Mouse (Mus musculus): ENCODE measurements around the gene Gm10663. TPM values are rescaled to one million over a fixed set of nuclear protein-coding genes. Genes with fewer than 3 reads are reported as not detected.
A peak's percentile ranks its signal among the peaks of the same experiment; 100 is the strongest.

The Gm10663 gene
- polyA plus RNA-seq, 1 experiment from 2014 or later: not detected

DNA sequence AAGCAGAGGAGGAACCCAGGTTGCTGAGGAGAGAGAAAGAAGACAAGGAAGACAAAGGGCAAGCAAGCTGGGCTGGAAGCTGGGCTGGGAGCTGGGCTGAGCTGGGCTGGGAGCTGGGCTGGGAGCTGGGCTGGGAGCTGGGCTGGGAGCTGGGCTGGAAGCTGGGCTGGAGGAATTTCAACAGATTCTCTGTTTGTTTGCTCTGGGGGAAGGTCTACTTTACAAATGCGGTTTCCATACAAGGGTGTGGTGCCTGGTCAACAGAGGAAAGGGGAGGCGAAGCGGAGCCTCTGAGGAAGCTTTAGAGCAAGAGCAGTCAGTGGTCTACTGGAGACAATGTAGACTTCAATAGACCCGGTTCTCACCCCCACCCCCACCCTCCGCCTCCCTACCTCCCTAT lies 28.3 kb upstream of the Gm10663 start:
- H3K4me2 ChIP-seq: peak overlapping the region; percentile 21; the same call in 1 of the 2 replicates
- no peak overlapping the region for H3K4me3 ChIP-seq (ENCODE audit: low read depth, low read length)
- WGBS: 31% methylated on average over 5 of the region's 5 CpGs
- ATAC-seq (replicated peaks; ENCODE audit: low FRiP score): peak; percentile 49; the same call in 1 of the 2 replicates
- no peaks in the 10 kb centered on the region for H3K9me3 ChIP-seq (ENCODE audit: control insufficient read depth, low read length)
- no peaks in the 10 kb centered on the region for H3K4me1 ChIP-seq (replicated peaks; ENCODE audit: control insufficient read depth, insufficient read depth, low read length)
- H3K9ac ChIP-seq (ENCODE audit: low read depth, low read length): no peak overlapping the region
- H3K27ac ChIP-seq (ENCODE audit: low read depth, low read length): peak overlapping the region; percentile 28; the same call in 1 of the 2 replicates
- H3K27me3 ChIP-seq (replicated peaks; ENCODE audit: control insufficient read depth, insufficient read depth, low read length): no peaks in the 10 kb centered on the region
- no peaks in the 10 kb centered on the region for H3K36me3 ChIP-seq (ENCODE audit: control insufficient read depth, insufficient read depth, low read length)
- DNase-seq (ENCODE audit: low spot score): no peak

DNA sequence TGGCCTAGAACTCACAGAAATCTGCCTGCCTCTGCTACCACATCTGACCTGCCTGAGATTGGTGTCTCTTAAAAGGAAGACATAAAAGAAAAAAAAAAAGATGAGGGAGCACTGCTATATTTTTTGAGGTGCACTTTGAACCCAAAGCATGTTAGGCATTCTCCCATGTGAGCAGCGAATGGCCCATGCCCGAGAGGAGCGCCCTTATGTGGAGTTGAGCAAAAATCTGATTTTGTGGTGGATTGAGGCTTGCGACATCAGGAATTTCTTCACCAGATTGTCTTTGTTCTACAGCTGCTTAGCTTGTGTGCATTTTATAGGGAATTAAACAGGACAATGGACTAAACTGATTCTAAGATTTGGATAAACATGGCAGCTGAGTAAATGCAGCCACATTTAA lies 27.6 kb upstream of the Gm10663 start:
- Histone ChIP-seq H3K4me2 (no peak overlapping the region), H3K4me1 (replicated peaks; ENCODE audit: control insufficient read depth, insufficient read depth, low read length) (no peaks in the 10 kb centered on the region), H3K36me3 (ENCODE audit: control insufficient read depth, insufficient read depth, low read length) (no peaks in the 10 kb centered on the region), H3K9ac (ENCODE audit: low read depth, low read length) (no peak overlapping the region), H3K4me3 (ENCODE audit: low read depth, low read length) (no peak overlapping the region), H3K27me3 (replicated peaks; ENCODE audit: control insufficient read depth, insufficient read depth, low read length) (no peaks in the 10 kb centered on the region), H3K27ac (ENCODE audit: low read depth, low read length) (no peak overlapping the region), H3K9me3 (ENCODE audit: control insufficient read depth, low read length) (no peaks in the 10 kb centered on the region)
- WGBS: 88% methylated on average over 4 of the region's 4 CpGs
- ATAC-seq (replicated peaks; ENCODE audit: low FRiP score): no peak
- no peak for DNase-seq (ENCODE audit: low spot score)

DNA sequence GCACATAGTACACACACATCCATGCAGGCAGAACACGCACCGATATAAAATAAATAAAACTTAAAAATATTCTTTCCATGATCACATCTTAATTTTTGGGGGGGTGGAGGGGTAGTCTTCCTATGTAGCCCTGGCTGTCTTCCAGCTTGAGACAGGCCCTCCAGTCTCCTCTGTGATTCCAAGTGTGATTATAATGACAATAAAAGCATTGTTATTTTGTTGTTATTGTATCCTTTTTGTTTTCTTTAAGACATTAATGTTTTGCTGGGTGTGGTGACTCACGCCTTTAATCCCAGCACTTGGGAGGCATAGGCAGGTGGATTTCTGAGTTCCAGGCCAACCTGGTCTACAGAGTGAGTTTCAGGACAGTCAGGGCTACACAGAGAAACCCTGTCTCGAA lies 27.0 kb upstream of the Gm10663 start:
- no peaks in the 10 kb centered on the region for H3K9me3 ChIP-seq (ENCODE audit: control insufficient read depth, low read length)
- H3K4me3 ChIP-seq (ENCODE audit: low read depth, low read length): no peak overlapping the region
- H3K27me3 ChIP-seq (replicated peaks; ENCODE audit: control insufficient read depth, insufficient read depth, low read length): no peaks in the 10 kb centered on the region
- H3K9ac ChIP-seq (ENCODE audit: low read depth, low read length): no peak overlapping the region
- DNase-seq (ENCODE audit: low spot score) (no peak), ATAC-seq (replicated peaks; ENCODE audit: low FRiP score) (no peak)
- H3K4me1 ChIP-seq (replicated peaks; ENCODE audit: control insufficient read depth, insufficient read depth, low read length): no peaks in the 10 kb centered on the region
- H3K36me3 ChIP-seq (ENCODE audit: control insufficient read depth, insufficient read depth, low read length): no peaks in the 10 kb centered on the region
- H3K27ac ChIP-seq (ENCODE audit: low read depth, low read length): no peak overlapping the region
- no peak overlapping the region for H3K4me2 ChIP-seq
- WGBS: 81% methylated on average over 4 of the region's 4 CpGs

DNA sequence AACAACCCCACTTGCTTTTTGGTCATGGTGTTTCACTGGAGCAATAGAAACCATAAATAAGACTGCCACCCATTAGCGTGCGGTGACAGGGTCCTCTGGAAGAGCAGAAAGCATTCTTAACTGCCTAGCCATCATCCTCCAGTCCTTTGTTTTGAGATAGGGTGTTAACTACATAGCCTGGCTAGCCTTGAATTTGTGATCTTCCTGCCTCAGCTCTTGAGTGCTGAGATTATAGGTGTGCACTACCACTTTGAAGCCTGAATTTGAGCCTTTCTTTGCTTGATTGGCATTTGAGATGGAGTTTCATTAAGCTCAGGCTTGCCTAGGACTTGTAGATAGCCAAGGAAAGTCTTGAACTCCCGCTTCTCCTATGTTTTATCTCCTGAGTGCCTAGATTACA lies 21.3 kb upstream of the Gm10663 start:
- Histone ChIP-seq H3K4me2 (no peak overlapping the region), H3K4me3 (ENCODE audit: low read depth, low read length) (no peak overlapping the region), H3K36me3 (ENCODE audit: control insufficient read depth, insufficient read depth, low read length) (no peaks in the 10 kb centered on the region), H3K9ac (ENCODE audit: low read depth, low read length) (no peak overlapping the region), H3K4me1 (replicated peaks; ENCODE audit: control insufficient read depth, insufficient read depth, low read length) (no peaks in the 10 kb centered on the region), H3K27ac (ENCODE audit: low read depth, low read length) (no peak overlapping the region), H3K27me3 (replicated peaks; ENCODE audit: control insufficient read depth, insufficient read depth, low read length) (no peaks in the 10 kb centered on the region), H3K9me3 (ENCODE audit: control insufficient read depth, low read length) (no peaks in the 10 kb centered on the region)
- no peak for ATAC-seq (replicated peaks; ENCODE audit: low FRiP score)
- DNase-seq (ENCODE audit: low spot score): no peak
- 84% methylated on average over 3 of the region's 3 CpGs for WGBS

DNA sequence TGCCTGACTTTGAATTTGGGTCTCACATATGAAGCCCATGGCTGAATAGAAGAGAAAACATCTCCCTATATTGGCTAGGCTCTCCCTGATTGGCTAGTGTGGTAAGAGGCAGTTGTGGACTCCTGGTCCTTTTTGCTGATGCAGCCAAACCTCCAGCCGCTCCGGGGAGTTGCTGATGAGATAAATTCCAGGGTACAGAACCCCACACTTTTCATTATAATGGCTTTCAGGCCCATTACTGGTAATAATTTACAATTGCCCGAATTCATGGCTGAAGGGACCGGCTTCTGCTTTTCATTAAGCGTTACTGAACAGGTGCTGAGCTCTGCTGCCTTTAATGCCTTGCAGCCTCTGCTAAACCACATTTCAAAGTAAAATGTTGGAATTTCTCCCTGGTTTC lies 20.9 kb upstream of the Gm10663 start:
- H3K9me3 ChIP-seq (ENCODE audit: control insufficient read depth, low read length): no peaks in the 10 kb centered on the region
- no peak overlapping the region for H3K4me3 ChIP-seq (ENCODE audit: low read depth, low read length)
- no peak overlapping the region for H3K9ac ChIP-seq (ENCODE audit: low read depth, low read length)
- no peak overlapping the region for H3K4me2 ChIP-seq
- no peaks in the 10 kb centered on the region for H3K4me1 ChIP-seq (replicated peaks; ENCODE audit: control insufficient read depth, insufficient read depth, low read length)
- WGBS: 61% methylated on average over 5 of the region's 5 CpGs
- no peak for DNase-seq (ENCODE audit: low spot score)
- no peak for ATAC-seq (replicated peaks; ENCODE audit: low FRiP score)
- no peak overlapping the region for H3K27ac ChIP-seq (ENCODE audit: low read depth, low read length)
- no peaks in the 10 kb centered on the region for H3K36me3 ChIP-seq (ENCODE audit: control insufficient read depth, insufficient read depth, low read length)
- no peaks in the 10 kb centered on the region for H3K27me3 ChIP-seq (replicated peaks; ENCODE audit: control insufficient read depth, insufficient read depth, low read length)

DNA sequence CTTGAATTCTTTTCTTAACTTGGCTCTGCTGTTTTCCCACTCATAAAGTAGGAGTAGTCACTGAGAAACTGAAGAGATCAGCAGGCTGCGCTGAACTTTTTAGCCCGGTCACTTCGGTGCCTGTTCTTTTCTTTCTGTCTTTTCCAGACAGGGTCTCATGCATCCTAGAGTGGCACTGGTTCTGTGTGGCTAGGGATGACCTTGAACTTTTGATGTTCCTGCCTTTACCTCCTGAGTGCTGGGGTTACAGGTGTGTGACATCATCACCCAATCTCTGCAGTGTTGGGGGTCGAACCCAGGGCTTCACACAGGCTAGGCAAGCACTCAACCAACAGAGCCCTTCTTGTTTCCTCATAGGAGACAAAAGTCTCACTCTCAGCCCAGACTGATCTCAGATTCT lies 18.1 kb upstream of the Gm10663 start:
- no peaks in the 10 kb centered on the region for H3K4me1 ChIP-seq (replicated peaks; ENCODE audit: control insufficient read depth, insufficient read depth, low read length)
- no peak overlapping the region for H3K27ac ChIP-seq (ENCODE audit: low read depth, low read length)
- H3K4me2 ChIP-seq: no peak overlapping the region
- ATAC-seq (replicated peaks; ENCODE audit: low FRiP score): no peak
- H3K9me3 ChIP-seq (ENCODE audit: control insufficient read depth, low read length): no peaks in the 10 kb centered on the region
- no peak overlapping the region for H3K9ac ChIP-seq (ENCODE audit: low read depth, low read length)
- DNase-seq (ENCODE audit: low spot score): no peak
- H3K36me3 ChIP-seq (ENCODE audit: control insufficient read depth, insufficient read depth, low read length): no peaks in the 10 kb centered on the region
- no peaks in the 10 kb centered on the region for H3K27me3 ChIP-seq (replicated peaks; ENCODE audit: control insufficient read depth, insufficient read depth, low read length)
- H3K4me3 ChIP-seq (ENCODE audit: low read depth, low read length): no peak overlapping the region
- 87% methylated on average over 4 of the region's 4 CpGs for WGBS

DNA sequence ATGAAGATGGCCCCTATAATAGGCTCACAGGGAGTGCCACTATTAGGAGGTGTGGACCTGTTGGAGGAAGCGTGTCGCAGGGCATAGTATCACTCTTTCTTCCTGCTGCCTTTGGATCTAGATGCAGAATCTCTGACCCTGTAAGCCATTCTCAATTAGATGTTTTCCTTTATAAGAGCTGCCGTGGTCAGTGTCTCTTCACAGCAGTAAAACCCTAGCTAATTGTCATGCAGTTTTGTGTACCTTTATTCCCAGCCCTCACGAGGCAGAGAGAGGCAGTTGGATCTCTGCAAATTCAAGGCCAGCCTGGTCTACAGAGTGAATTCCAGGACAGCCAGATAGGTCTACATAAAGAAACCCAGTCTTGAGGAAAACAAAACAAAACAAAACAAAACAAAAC lies 12.6 kb upstream of the Gm10663 start:
- WGBS: 78% methylated on average over 4 of the region's 4 CpGs
- Histone ChIP-seq H3K9ac (ENCODE audit: low read depth, low read length) (no peak overlapping the region), H3K4me1 (replicated peaks; ENCODE audit: control insufficient read depth, insufficient read depth, low read length) (no peaks in the 10 kb centered on the region), H3K27me3 (replicated peaks; ENCODE audit: control insufficient read depth, insufficient read depth, low read length) (no peaks in the 10 kb centered on the region), H3K27ac (ENCODE audit: low read depth, low read length) (no peak overlapping the region), H3K36me3 (ENCODE audit: control insufficient read depth, insufficient read depth, low read length) (no peaks in the 10 kb centered on the region), H3K4me3 (ENCODE audit: low read depth, low read length) (no peak overlapping the region), H3K4me2 (no peak overlapping the region), H3K9me3 (ENCODE audit: control insufficient read depth, low read length) (no peaks in the 10 kb centered on the region)
- no peak for DNase-seq (ENCODE audit: low spot score)
- no peak for ATAC-seq (replicated peaks; ENCODE audit: low FRiP score)

DNA sequence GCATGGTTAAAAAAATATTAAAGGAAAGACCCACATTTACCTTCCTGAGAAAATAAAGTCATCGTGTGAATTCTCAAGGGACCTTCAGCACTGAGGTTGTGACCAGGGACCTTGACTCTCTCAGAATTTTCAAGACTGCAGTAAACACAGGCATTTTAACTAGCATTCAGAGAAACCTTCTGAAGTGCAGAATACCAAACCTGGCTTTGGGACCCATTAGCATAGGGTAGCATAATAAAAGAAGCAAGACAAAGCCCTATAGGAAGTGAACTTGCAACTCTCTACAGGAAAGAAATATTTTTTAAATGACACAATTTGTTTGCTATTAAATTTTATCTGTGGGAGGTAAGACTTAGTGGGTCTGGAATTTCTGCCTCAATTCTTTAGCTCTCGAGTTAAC lies 10.8 kb upstream of the Gm10663 start:
- Histone ChIP-seq H3K9ac (ENCODE audit: low read depth, low read length) (no peak overlapping the region), H3K36me3 (ENCODE audit: control insufficient read depth, insufficient read depth, low read length) (no peaks in the 10 kb centered on the region), H3K4me3 (ENCODE audit: low read depth, low read length) (no peak overlapping the region), H3K4me2 (no peak overlapping the region), H3K9me3 (ENCODE audit: control insufficient read depth, low read length) (no peaks in the 10 kb centered on the region), H3K4me1 (replicated peaks; ENCODE audit: control insufficient read depth, insufficient read depth, low read length) (no peaks in the 10 kb centered on the region), H3K27ac (ENCODE audit: low read depth, low read length) (no peak overlapping the region), H3K27me3 (replicated peaks; ENCODE audit: control insufficient read depth, insufficient read depth, low read length) (no peaks in the 10 kb centered on the region)
- DNase-seq (ENCODE audit: low spot score) (no peak), ATAC-seq (replicated peaks; ENCODE audit: low FRiP score) (no peak)
- 56% methylated on average over 2 of the region's 2 CpGs for WGBS

DNA sequence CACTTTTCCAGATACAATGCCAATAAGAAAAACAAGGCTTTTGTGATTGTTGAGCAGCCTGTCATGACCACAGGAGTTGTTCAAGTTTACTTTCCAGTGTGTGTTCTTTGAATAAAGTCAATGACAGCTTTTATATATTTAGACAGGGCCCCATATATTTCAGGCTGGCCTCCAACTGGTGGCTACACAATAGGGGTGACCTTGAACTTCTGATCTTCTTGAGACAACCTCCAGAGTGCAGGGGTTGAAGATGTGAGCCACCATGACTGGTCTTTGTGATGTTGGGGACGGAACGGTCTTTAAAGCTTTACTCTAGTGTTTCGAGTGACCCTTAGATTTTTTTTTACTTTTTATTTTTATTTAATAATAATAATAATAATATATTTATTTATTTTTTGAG lies 9.2 kb upstream of the Gm10663 start:
- no peak for ATAC-seq (replicated peaks; ENCODE audit: low FRiP score)
- no peak overlapping the region for H3K4me2 ChIP-seq
- no peaks in the 10 kb centered on the region for H3K4me1 ChIP-seq (replicated peaks; ENCODE audit: control insufficient read depth, insufficient read depth, low read length)
- no peak overlapping the region for H3K4me3 ChIP-seq (ENCODE audit: low read depth, low read length)
- no peaks in the 10 kb centered on the region for H3K9me3 ChIP-seq (ENCODE audit: control insufficient read depth, low read length)
- WGBS: 96% methylated on average over 3 of the region's 3 CpGs
- no peak for DNase-seq (ENCODE audit: low spot score)
- H3K9ac ChIP-seq (ENCODE audit: low read depth, low read length): no peak overlapping the region
- no peaks in the 10 kb centered on the region for H3K27me3 ChIP-seq (replicated peaks; ENCODE audit: control insufficient read depth, insufficient read depth, low read length)
- H3K27ac ChIP-seq (ENCODE audit: low read depth, low read length): no peak overlapping the region
- H3K36me3 ChIP-seq (ENCODE audit: control insufficient read depth, insufficient read depth, low read length): no peaks in the 10 kb centered on the region

Data from liver, embryonic 11.5 days (tissue).